Mouse (Mus musculus): ENCODE measurements around the gene Nrgn. TPM values are rescaled to one million over a fixed set of nuclear protein-coding genes. Genes with fewer than 3 reads are reported as not detected.

Nrgn gene
- polyA plus RNA-seq, 1 experiment from 2014 or later: 1.3 TPM

- no peaks in the 10 kb centered on the region for H3K36me3 ChIP-seq
- peaks cover 14% of the 10 kb centered on the region for H3K4me1 ChIP-seq
- WGBS: 81% methylated on average over 2 of the region's 2 CpGs
- 0 out of 2 replicates have a peak, but pooled peaks cover 8% of the 10 kb centered on the region for H3K27me3 ChIP-seq (ENCODE audit: low read depth, poor library complexity, severe bottlenecking)
- no peak for DNase-seq (ENCODE audit: low spot score)
- no peaks in the 10 kb centered on the region for H3K9me3 ChIP-seq (replicated peaks)
- H3K4me3 ChIP-seq: no peak overlapping the region
- H3K27ac ChIP-seq (replicated peaks): no peak overlapping the region
Observed at GRCm38 (mm10) chr9:37569231-37569835, 16.6 kb upstream of the Nrgn start.

GRCm38 (mm10) chr9:37568605-37569214 lies 16.0 kb upstream of the Nrgn start:
- Histone ChIP-seq H3K9me3 (replicated peaks) (no peaks in the 10 kb centered on the region), H3K27ac (replicated peaks) (no peak overlapping the region), H3K36me3 (no peaks in the 10 kb centered on the region), H3K4me1 (peaks cover 14% of the 10 kb centered on the region), H3K27me3 (ENCODE audit: low read depth, poor library complexity, severe bottlenecking) (0 out of 2 replicates have a peak, but pooled peaks cover 8% of the 10 kb centered on the region), H3K4me3 (no peak overlapping the region)
- no peak for DNase-seq (ENCODE audit: low spot score)
- WGBS: 60% methylated on average over 4 of the region's 4 CpGs

GRCm38 (mm10) chr9:37567892-37568604 lies 15.3 kb upstream of the Nrgn start:
- H3K36me3 ChIP-seq: no peaks in the 10 kb centered on the region
- H3K4me1 ChIP-seq: peaks cover 14% of the 10 kb centered on the region
- H3K27ac ChIP-seq (replicated peaks): no peak overlapping the region
- H3K9me3 ChIP-seq (replicated peaks): no peaks in the 10 kb centered on the region
- no peak for DNase-seq (ENCODE audit: low spot score)
- no peak overlapping the region for H3K4me3 ChIP-seq
- H3K27me3 ChIP-seq (ENCODE audit: low read depth, poor library complexity, severe bottlenecking): 0 out of 2 replicates have a peak, but pooled peaks cover 8% of the 10 kb centered on the region
- 59% methylated on average over 15 of the region's 15 CpGs for WGBS

GRCm38 (mm10) chr9:37567454-37567853 lies 14.8 kb upstream of the Nrgn start:
- WGBS: 66% methylated on average over 5 of the region's 5 CpGs
- Histone ChIP-seq H3K4me3 (no peak overlapping the region), H3K27me3 (ENCODE audit: low read depth, poor library complexity, severe bottlenecking) (0 out of 2 replicates have a peak, but pooled peaks cover 8% of the 10 kb centered on the region), H3K4me1 (peaks cover 12% of the 10 kb centered on the region), H3K27ac (replicated peaks) (no peak overlapping the region), H3K9me3 (replicated peaks) (no peaks in the 10 kb centered on the region), H3K36me3 (no peaks in the 10 kb centered on the region)
- DNase-seq (ENCODE audit: low spot score): no peak

- DNase-seq (ENCODE audit: low spot score): no peak
- Histone ChIP-seq H3K9me3 (replicated peaks) (no peaks in the 10 kb centered on the region), H3K27ac (replicated peaks) (no peak overlapping the region), H3K36me3 (no peaks in the 10 kb centered on the region), H3K4me3 (no peak overlapping the region), H3K4me1 (peaks cover 11% of the 10 kb centered on the region), H3K27me3 (ENCODE audit: low read depth, poor library complexity, severe bottlenecking) (0 out of 2 replicates have a peak, but pooled peaks cover 8% of the 10 kb centered on the region)
- 97% methylated on average over 2 of the region's 2 CpGs for WGBS
Observed at GRCm38 (mm10) chr9:37567019-37567418, 14.3 kb upstream of the Nrgn start.

- no peak for DNase-seq (ENCODE audit: low spot score)
- H3K4me1 ChIP-seq: peaks cover 11% of the 10 kb centered on the region
- H3K4me3 ChIP-seq: no peak overlapping the region
- 0 out of 2 replicates have a peak, but pooled peaks cover 8% of the 10 kb centered on the region for H3K27me3 ChIP-seq (ENCODE audit: low read depth, poor library complexity, severe bottlenecking)
- no peak overlapping the region for H3K27ac ChIP-seq (replicated peaks)
- H3K9me3 ChIP-seq (replicated peaks): no peaks in the 10 kb centered on the region
- WGBS: 56% methylated on average over 1 of the region's 1 CpGs
- no peaks in the 10 kb centered on the region for H3K36me3 ChIP-seq
Observed at GRCm38 (mm10) chr9:37563805-37564204, 11.1 kb upstream of the Nrgn start.

GRCm38 (mm10) chr9:37560617-37561016 lies 7.9 kb upstream of the Nrgn start:
- H3K9me3 ChIP-seq (replicated peaks): no peaks in the 10 kb centered on the region
- H3K4me1 ChIP-seq: peaks cover 2% of the 10 kb centered on the region
- no peak overlapping the region for H3K27ac ChIP-seq (replicated peaks)
- DNase-seq (ENCODE audit: low spot score): no peak
- H3K27me3 ChIP-seq (ENCODE audit: low read depth, poor library complexity, severe bottlenecking): peaks cover 14% of the 10 kb centered on the region
- 91% methylated on average over 2 of the region's 2 CpGs for WGBS
- no peak overlapping the region for H3K4me3 ChIP-seq
- H3K36me3 ChIP-seq: no peaks in the 10 kb centered on the region

- no peaks in the 10 kb centered on the region for H3K36me3 ChIP-seq
- no peak overlapping the region for H3K4me3 ChIP-seq
- H3K4me1 ChIP-seq: peaks cover 28% of the 10 kb centered on the region
- H3K27ac ChIP-seq (replicated peaks): no peak overlapping the region
- H3K27me3 ChIP-seq (ENCODE audit: low read depth, poor library complexity, severe bottlenecking): peaks cover 57% of the 10 kb centered on the region
- no peaks in the 10 kb centered on the region for H3K9me3 ChIP-seq (replicated peaks)
- DNase-seq (ENCODE audit: low spot score): no peak
- WGBS: 85% methylated on average over 3 of the region's 3 CpGs
Observed at GRCm38 (mm10) chr9:37556366-37556765, 3.7 kb upstream of the Nrgn start.

GRCm38 (mm10) chr9:37554838-37555748 lies 2.4 kb upstream of the Nrgn start, which contains the start of gene Siae:
Gene Siae (plus strand): TSS chr9:37555698.
- Histone ChIP-seq H3K36me3 (no peaks in the 10 kb centered on the region), H3K4me3 (no peak within 1 kb of the TSS), H3K27me3 (ENCODE audit: low read depth, poor library complexity, severe bottlenecking) (peaks cover 70% of the 10 kb centered on the region), H3K27ac (replicated peaks) (no peak within 1 kb of the TSS), H3K9me3 (replicated peaks) (no peaks in the 10 kb centered on the region), H3K4me1 (peaks cover 28% of the 10 kb centered on the region)
- no peak for DNase-seq (ENCODE audit: low spot score)
- 27% methylated on average over 7 of the region's 7 CpGs for whole genome bisulfite sequencing

GRCm38 (mm10) chr9:37554279-37554678 lies 1.6 kb upstream of the Nrgn start:
- Histone ChIP-seq H3K4me3 (no peak overlapping the region), H3K4me1 (peaks cover 28% of the 10 kb centered on the region), H3K27me3 (ENCODE audit: low read depth, poor library complexity, severe bottlenecking) (peaks cover 78% of the 10 kb centered on the region), H3K9me3 (replicated peaks) (no peaks in the 10 kb centered on the region), H3K36me3 (no peaks in the 10 kb centered on the region), H3K27ac (replicated peaks) (no peak overlapping the region)
- 84% methylated on average over 1 of the region's 1 CpGs for WGBS
- DNase-seq (ENCODE audit: low spot score): no peak

- 2% methylated on average over 23 of the region's 23 CpGs for WGBS
- Histone ChIP-seq H3K4me3 (peak overlapping the region; percentile 58), H3K4me1 (peaks cover 28% of the 10 kb centered on the region), H3K9me3 (replicated peaks) (no peaks in the 10 kb centered on the region), H3K27me3 (ENCODE audit: low read depth, poor library complexity, severe bottlenecking) (peaks cover 100% of the 10 kb centered on the region), H3K36me3 (no peaks in the 10 kb centered on the region), H3K27ac (replicated peaks) (no peak overlapping the region)
- DNase-seq (ENCODE audit: low spot score): peak; percentile 33
Observed at GRCm38 (mm10) chr9:37551751-37552531, 763 bp downstream of the Nrgn start.
